Mouse (Mus musculus) induced T-regulatory cell, adult 2 months (primary cell): ENCODE measurements around the gene Pla2g2e.
A peak's percentile ranks its signal among the peaks of the same experiment; 100 is the strongest.
"Not testable (repeated sequence)": the region's sequence is repeated elsewhere in the genome, so short reads cannot be mapped to it uniquely, and the experiment has no call there.

ENCODE experiments used
- DNase-seq: peaks from one replicate; pipeline ENCODE4 v3.0.0-alpha.2; 2012; ENCODE audit warnings: low read depth

Pla2g2e gene

DNA sequence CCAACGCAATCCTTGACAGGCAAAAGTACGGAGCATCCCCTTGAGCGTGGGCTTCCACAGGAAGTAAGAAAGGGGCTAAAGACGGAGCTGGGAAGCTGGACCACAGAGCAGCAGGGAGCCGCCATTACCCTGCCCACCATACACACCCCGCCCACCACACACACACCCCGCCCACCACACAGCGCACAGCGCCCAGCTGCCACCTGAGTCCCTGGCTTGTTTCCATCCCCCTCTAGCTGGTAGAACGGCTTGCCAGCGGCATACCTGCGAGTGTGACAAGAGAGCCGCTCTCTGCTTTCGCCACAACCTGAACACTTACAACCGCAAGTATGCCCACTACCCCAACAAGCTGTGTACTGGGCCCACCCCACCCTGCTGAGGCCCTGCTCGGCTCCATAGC is 4.4 kb downstream of the Pla2g2e start:
- no peak for DNase-seq

GRCm38 (mm10) chr4:138884261-138884660 is 6.5 kb downstream of the Pla2g2e start:
- peak; percentile 82 for DNase-seq

DNA sequence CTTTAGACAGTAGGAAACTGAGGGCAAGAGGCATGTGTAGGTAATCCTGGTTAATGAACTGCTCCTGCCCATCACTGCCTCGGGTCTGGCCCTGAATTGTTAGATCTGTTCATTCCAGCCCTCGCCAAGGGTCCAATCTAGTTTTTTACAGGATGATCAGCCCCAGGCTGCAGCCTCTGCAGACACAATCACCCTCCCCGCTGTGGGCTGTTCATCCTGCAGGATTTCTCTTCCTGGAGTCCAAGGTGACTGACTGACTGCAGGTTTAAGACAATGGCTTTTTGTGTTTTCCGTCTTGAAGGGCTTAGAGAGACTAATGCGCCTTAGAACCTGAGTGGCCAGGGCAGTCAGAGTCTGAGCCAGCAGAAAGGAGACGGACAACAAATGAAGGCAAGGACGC is 11.4 kb downstream of the Pla2g2e start:
- DNase-seq: no peak

GRCm38 (mm10) chr4:138889635-138890034 is 11.9 kb downstream of the Pla2g2e start:
- no peak for DNase-seq

GRCm38 (mm10) chr4:138892655-138893054 is 14.9 kb downstream of the Pla2g2e start:
- no peak for DNase-seq

- DNase-seq: not testable (repeated sequence)
Observed at GRCm38 (mm10) chr4:138893789-138894188, 16.0 kb downstream of the Pla2g2e start.

DNA sequence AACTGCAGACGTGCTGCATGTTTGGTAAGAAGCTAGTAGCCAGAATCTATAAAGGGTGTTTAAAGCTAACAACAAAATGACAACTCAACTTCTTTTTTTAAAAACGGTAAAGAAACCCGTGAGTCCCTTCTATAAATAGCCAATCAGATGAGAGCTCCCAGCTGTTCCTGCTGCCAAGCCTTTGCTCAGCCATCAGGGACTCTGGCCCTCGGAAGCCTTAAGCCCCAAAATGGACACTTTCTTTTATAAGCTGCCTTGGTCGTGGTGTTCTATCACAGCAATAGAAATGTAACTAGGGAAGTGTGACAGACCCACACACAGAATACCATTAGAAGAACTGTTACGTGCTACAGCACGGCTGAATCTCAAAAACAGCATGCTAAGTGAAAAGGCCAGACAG is 21.6 kb downstream of the Pla2g2e start:
- no peak for DNase-seq

GRCm38 (mm10) chr4:138905624-138906337 is 28.0 kb downstream of the Pla2g2e start:
- DNase-seq: no peak

GRCm38 (mm10) chr4:138913141-138913787 is 35.5 kb downstream of the Pla2g2e start:
- DNase-seq: peak; percentile 36

- DNase-seq: peak; percentile 97
Observed at GRCm38 (mm10) chr4:138913797-138914196, 36.1 kb downstream of the Pla2g2e start, which contains the start of gene Otud3. Gene Otud3, minus strand, starts transcription at chr4:138913945.

DNA sequence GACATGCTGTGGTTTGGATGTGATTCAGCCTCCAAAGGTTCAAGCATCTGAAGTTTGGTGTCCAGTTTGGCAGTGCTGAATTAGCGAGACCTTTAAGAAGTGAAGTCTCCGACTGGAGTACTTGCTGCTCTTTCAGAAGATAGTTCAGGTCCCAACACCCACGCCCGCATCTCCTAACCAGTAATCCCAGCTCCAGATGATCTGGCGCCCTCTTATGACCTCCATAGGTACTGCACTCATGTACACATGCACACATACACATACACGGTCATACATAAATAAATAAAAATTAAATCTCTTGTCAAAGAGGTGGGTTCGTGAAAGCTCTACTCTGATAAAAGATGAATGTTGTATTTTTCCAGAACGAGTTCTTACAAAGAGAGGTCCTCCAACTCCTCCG is 39.5 kb downstream of the Pla2g2e start:
- peak; percentile 44 for DNase-seq

DNA sequence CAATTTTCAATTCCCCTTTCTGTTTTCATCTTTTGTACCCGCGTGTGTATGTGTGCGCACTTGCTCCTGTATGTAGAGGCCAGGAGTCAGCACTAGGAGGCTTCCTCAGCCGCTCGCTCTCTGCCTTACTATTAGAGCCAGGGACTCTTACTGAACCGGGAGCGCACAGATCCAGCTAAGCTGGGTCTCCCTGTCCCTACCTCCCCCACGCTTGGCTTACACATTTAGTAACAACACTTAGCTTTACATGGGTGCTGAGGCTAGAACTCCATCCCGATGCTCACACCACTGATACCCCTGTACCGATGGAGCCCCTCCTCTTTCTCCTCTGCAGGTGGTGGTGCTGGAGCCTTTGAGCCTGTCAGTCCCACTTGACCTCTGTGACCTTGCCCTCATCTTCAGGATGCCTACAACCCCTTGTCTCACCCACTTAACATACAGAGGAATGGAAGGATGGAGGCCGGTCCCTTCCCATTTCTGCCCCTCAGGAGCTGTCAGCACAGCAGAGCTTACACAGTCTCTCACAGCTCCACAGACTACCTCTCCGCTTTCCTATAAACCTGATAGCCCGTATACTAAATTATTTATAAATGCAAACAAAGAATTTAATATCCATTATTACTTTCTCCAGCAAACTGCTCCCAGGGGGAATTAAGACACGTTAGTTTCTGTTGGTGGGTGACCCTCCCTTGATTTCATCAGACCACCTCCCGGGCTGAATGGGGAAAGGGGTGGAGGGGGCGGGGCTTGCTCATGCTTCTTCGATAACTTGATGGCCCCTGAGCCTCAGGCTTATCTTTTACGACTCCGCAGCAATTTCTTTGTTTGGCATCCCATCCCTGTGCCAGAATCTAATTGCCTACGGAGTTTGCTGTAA is 43.8 kb downstream of the Pla2g2e start:
- no peak for DNase-seq

DNA sequence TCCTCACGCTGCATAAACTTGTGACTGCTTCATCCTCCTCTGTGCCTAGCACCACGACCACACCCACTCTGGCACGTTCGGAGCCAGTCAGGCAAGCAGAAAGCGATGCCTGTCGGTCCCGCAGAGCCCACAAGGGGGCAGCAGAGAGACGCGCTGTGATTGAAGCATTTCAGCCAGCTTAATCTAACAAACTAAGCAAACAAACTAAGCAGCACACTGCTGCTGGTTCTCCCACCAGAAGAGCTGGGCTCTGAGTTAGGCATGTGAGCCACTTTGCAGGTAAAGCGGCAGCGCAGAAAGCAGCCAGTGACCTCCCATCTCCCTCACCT is 44.4 kb downstream of the Pla2g2e start:
- DNase-seq: peak; percentile 94

DNA sequence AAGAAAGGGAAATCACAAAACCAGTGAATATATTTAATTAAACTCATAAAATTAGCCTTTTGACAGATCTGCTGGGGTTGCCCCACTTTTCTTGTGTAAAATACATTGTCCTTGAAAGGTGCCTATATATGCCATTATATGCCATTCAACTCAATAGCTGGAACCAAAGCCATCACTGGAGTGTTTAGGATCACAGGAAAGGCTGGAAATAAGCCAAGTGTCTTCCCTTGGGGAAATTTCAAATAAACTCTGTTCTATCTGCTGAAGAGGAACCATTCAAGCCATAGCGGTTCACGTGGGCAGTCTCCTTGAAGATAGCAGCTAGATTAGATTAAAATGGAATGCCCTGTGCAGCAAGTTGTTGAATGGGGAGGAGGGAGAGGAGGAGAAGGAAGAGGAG is 47.8 kb downstream of the Pla2g2e start:
- no peak for DNase-seq
